Mouse (Mus musculus): ENCODE data around the gene Tmtc4.
A peak's percentile ranks its signal among the peaks of the same experiment; 100 is the strongest.

Tmtc4 gene

GRCm38 (mm10) chr14:122983226-122984215, at the start of gene Tmtc4:
Gene Tmtc4, minus strand, starts transcription at chr14:122984035.
- peak; percentile 100 for DNase-seq

GRCm38 (mm10) chr14:123032435-123032834, 48.6 kb upstream of the Tmtc4 start:
- DNase-seq: no peak

DNA sequence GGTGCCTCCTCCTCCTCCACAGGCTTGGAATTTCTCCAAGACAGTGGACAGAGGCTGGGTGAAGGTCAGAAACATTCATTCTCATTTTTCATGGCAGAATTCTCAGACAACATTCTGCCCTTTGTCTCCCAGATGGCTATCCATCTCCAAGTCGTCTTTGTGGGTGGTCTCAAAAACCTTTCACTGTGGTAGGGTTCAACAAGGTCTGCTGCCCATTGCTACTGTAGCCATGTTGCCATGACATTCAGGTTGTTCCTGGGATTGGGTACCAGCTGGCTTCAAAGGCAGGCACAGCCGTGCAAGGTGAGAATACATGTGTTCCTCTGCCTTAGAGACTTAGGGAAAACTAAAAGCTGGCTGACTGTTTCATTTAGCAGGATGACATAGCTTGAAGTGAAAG, 44.0 kb upstream of the Tmtc4 start:
- no peak for DNase-seq

- peak; percentile 43 for DNase-seq
These were observed 39.1 kb upstream of the Tmtc4 start for GRCm38 (mm10) chr14:123022981-123023380.

DNA sequence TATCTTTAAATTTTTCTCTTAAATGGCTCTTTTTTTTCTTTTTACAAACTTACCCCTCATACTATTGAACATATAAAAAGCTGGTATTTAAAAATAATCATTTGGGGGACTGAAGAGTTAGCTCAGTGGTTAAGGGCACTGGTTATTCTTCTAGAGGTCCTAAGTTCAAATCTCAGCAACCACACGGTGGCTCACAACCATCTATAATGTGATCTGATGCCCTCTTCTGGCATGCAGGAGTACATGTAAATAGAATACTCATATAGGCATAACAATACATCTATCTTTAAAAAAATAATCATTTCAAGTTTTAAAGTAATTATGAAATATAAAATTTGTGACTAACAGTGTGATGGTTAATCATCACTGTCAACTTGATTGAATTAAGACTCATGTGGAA, 32.5 kb upstream of the Tmtc4 start:
- peak; percentile 68 for DNase-seq

DNA sequence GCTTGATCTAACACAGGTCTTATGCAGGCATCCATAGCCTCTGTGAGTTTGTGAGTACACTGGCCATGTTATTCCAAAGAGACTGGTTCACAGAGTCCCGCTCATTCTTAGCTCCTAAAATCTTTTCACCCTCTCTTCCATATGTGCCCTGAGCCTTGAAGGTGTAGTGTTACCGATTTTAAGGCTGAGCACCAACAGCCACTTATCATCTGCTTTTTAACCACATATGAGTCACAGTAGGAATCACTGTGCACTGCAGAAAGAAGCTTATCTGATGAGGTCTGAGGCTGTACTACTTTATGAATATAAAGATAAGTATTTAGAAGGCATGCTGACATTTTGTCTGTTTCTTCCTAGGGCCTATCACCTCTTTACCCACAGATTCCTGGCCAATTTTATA, 31.9 kb upstream of the Tmtc4 start:
- DNase-seq: peak; percentile 65

DNA sequence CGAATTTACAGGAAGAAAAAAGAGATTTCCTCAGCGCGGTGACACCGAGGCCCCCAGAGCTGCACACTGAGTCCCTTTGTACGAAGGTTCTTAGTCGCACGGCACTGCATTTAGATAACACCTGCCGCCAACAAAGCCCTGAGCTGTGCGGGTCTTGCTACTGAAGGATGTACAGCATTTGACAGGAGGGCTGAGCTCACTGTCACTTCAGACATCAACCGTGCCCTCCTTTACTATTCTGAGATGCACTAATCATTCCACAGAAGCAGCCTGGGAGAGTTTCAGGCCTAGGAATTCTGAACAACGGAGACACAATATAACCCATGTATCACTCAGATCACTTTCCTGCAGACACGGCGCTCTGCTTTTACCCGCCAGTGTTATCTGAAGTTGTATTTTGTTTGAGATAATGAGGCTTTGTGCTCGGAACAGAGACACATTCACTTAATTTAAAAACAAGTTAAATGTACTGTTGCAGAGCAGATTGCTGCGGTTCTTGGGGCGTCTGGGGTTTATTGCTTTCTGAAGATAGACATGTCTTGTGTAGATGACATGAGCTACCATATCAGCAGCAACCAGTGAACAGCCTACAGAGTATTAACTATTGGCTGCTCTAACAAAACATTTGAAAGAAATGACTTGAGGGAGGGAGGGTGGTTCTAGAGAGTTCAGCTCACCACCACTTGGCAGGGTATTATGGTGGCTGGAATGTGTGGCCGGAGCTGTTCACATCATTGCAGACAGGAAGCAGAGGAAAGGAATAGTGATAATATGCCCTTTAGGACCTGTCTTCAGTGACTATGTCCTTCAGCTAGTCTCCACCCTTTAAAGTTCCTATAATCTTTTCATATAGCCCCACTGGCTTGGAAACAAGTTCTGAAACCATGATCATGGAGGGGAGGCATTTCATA, 25.5 kb upstream of the Tmtc4 start:
- peak; percentile 83 for DNase-seq

DNA sequence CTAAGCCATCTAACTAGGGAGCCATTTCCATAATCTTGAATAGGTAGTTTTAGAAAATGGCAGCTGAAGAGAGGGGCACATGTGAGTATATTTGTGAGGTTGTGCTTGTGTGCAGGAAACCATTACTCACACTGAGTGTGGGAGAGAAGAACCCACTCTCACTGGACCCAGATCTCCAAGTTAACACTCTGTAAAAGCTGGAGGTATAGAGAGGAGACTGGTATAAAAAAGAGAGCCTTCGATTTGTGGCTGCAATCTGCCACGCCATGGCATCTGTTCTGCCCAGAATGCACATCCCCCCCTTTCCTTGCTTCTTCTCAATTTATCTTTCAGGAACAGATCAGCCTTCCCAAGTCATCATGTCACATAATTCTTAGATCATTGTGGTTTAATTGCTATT, 24.8 kb upstream of the Tmtc4 start:
- DNase-seq: peak; percentile 21

- DNase-seq: no peak
These were observed 19.9 kb upstream of the Tmtc4 start for GRCm38 (mm10) chr14:123003715-123004114.

GRCm38 (mm10) chr14:123001391-123001790, 17.6 kb upstream of the Tmtc4 start:
- peak; percentile 40 for DNase-seq

GRCm38 (mm10) chr14:122997465-122997864, 13.6 kb upstream of the Tmtc4 start:
- peak; percentile 11 for DNase-seq

DNA sequence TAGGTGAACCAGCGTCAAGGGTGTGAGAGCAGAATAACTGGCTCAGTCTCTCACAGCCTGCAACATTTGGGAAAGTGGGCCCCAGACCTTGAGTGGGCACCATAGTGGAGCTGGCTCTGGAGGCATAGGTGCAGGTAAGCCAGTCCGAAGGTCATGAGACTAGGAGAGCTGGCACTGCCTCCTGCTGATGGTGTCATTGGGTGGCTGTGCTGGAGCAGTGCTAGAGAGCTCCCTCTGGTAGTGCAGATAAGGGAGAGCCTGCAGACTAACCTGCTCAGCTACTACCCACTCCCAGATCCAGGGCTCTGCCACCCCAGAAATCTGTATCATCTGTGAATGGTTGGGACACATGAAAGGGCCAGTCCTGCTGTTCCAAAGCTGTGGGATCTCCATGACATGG, 10.1 kb upstream of the Tmtc4 start:
- DNase-seq: peak; percentile 74

DNA sequence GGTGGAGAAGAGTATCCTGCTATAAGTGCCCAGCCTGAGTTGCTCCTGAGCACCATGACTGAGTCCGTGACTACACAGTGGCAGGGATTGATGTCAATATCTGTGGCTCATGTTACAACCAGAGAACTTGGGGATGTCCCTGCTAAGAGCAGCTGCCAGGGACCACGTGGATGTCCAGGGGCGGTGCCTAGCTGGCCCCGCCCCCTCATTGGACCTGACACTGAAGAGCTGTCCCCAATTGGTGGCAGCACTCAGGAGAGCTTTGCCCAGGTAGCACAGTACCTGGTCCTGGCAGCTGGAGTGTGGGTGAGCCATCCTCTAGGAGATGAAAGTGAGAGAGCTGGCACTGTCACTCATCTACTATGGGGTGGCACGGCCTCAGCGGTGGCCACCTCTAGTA, 9.1 kb upstream of the Tmtc4 start:
- DNase-seq: peak; percentile 58

- DNase-seq: peak; percentile 28
These were observed 6.8 kb upstream of the Tmtc4 start for GRCm38 (mm10) chr14:122990521-122991052.

GRCm38 (mm10) chr14:122986404-122986803, 2.6 kb upstream of the Tmtc4 start:
- no peak for DNase-seq

- DNase-seq: peak; percentile 98
These were observed 1.1 kb downstream of the Tmtc4 start for GRCm38 (mm10) chr14:122982571-122983225.

- peak; percentile 79 for DNase-seq
These were observed 1.9 kb downstream of the Tmtc4 start for GRCm38 (mm10) chr14:122981831-122982485.

- no peak for DNase-seq
These were observed 5.0 kb downstream of the Tmtc4 start for GRCm38 (mm10) chr14:122978871-122979270.

DNA sequence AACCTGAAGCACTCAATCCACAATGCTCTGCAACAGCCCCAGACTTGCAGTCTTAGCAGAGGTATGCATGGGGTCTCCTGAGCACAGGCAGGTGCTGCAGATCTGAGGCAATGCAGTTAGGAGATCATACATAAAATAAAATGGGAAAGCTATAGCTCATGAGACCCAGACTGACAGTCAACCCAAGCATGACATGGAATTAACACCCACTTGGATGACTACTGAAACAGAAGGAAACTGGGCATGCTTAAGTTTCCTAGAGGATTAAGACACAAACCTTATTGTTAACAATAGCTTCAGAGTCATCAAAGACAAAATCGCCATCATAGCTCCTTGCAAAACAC, 6.1 kb downstream of the Tmtc4 start:
- DNase-seq: peak; percentile 66

- DNase-seq: peak; percentile 58
These were observed 6.6 kb downstream of the Tmtc4 start for GRCm38 (mm10) chr14:122977056-122977796.

DNA sequence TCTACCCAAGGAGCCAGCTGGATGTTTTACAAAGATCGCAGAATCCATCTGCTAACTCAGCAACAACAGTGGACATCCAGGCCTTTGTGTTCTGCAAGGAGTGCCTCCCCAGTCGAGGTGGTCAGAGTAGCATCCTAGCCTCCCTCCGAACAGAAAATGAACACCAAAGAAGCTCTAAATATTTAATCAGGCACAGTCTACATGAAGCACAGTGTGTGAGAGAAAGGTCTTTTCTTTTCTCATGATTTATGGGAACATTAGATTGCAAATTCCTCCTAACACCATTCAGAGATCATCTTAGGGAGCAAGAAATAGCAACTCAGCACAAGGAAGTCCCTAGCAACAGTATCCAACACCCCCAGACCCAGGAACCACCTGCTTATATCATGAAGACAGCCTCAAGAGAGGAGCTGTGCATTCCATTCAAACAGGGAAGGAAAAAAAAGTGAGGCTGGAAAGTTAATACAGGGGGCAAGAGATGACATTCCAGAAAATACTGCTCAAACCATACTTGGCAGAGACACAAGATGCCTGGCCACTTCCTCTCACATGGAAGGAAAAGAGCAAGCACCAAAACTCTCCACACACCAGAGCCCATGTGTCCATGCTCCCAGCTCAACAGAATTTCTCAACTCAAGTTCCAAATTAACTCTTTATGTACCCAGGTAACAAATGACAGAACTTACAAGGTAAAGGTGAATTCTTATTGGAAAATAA, 8.8 kb downstream of the Tmtc4 start:
- DNase-seq: peak; percentile 36

Measured in heart, adult 11 months (tissue).